Mouse (Mus musculus) C2C12 (cell line): ENCODE measurements at regions not wholly inside any gene's neighbourhood (a gene's known extent, or its start where the extent isn't known, plus 50 kb on each side); places are given as distances from the start of the nearest gene placed in this dataset.

ENCODE experiments used
- CEBPB ChIP-seq: IDR thresholded peaks from one replicate; pipeline ENCODE4 v1.6.1; 2011; ENCODE audit warnings: low read depth, mild to moderate bottlenecking, control low read depth, moderate library complexity
- CTCF ChIP-seq: IDR thresholded peaks from one replicate; pipeline ENCODE4 v1.5.1; 2011; ENCODE audit not compliant: control insufficient read depth, insufficient read depth, insufficient read length
- FOSL1 ChIP-seq: IDR thresholded peaks from one replicate; pipeline ENCODE4 v1.8.0; 2011; ENCODE audit warnings: mild to moderate bottlenecking, low read length; ENCODE audit not compliant: poor library complexity, insufficient read depth, severe bottlenecking
- MAX ChIP-seq: IDR thresholded peaks from one replicate; pipeline ENCODE4 v1.6.1; 2011; ENCODE audit warnings: mild to moderate bottlenecking, control low read depth
- MYOD1 ChIP-seq: IDR thresholded peaks from one replicate; pipeline ENCODE4 v1.6.1; 2011; ENCODE audit warnings: low read depth; ENCODE audit not compliant: control insufficient read depth, insufficient read length
- MYOG ChIP-seq: IDR thresholded peaks from one replicate; pipeline ENCODE4 v1.6.1; 2011; ENCODE audit not compliant: control insufficient read depth, insufficient read length; ENCODE audit errors: extremely low read depth
- USF1 ChIP-seq: IDR thresholded peaks from one replicate; pipeline ENCODE4 v1.6.1; 2011; ENCODE audit warnings: low read depth, mild to moderate bottlenecking, control low read depth, moderate library complexity

GRCm38 (mm10) chr2:46358225-46358624 is 1241.0 kb upstream of the Zeb2 start:
- no peak for TF ChIP-seq MYOD1
- TF ChIP-seq CTCF: no peak
- TF ChIP-seq MAX: no peak
- TF ChIP-seq USF1: no peak
- no peak for TF ChIP-seq MYOG
- no peak for TF ChIP-seq CEBPB
- TF ChIP-seq FOSL1: no peak
